Mouse (Mus musculus) frontal cortex, postnatal 25 days (tissue): ENCODE data around the gene Gm10490.
A peak's percentile ranks its signal among the peaks of the same experiment; 100 is the strongest.

ENCODE experiments used
- DNase-seq, 2 experiments: peaks; one replicate each; pipeline ENCODE4 v3.0.0; 2022; ENCODE audit warnings: low spot score in 2 of 2

Gene Gm10490

GRCm38 (mm10) chrX:7926266-7926665, 16.9 kb downstream of the Gm10490 start:
- DNase-seq: no peak

GRCm38 (mm10) chrX:7927116-7927515, 17.8 kb downstream of the Gm10490 start:
- no peak for DNase-seq

GRCm38 (mm10) chrX:7928270-7928790, 19.0 kb downstream of the Gm10490 start, which contains the start of gene Eras:
Eras (minus strand) TSS chrX:7928607.
- no peak for DNase-seq

GRCm38 (mm10) chrX:7936874-7937273, 27.5 kb downstream of the Gm10490 start:
- no peak for DNase-seq

GRCm38 (mm10) chrX:7937667-7938066, 28.3 kb downstream of the Gm10490 start:
- DNase-seq: no peak

GRCm38 (mm10) chrX:7945618-7946017, 36.3 kb downstream of the Gm10490 start:
- DNase-seq: no peak

- DNase-seq: no peak
These were observed 38.0 kb downstream of the Gm10490 start, which contains the start of gene Hdac6 for GRCm38 (mm10) chrX:7947108-7947899. Hdac6 (minus strand) TSS chrX:7947889.

GRCm38 (mm10) chrX:7947900-7948492, 38.7 kb downstream of the Gm10490 start:
- DNase-seq: peak; percentile 76 to 83

- no peak for DNase-seq
These were observed 40.7 kb downstream of the Gm10490 start for GRCm38 (mm10) chrX:7950091-7950490.

GRCm38 (mm10) chrX:7958868-7959267, 49.5 kb downstream of the Gm10490 start:
- no peak for DNase-seq
